Mouse (Mus musculus) heart, embryonic 13.5 days (tissue): ENCODE data around the gene Arhgap15. TPM values are rescaled to one million over a fixed set of nuclear protein-coding genes. Genes with fewer than 3 reads are reported as not detected.

ENCODE experiments used
- ATAC-seq: fragments of 200-750 bp; cut with Nextera tagmentation; 2 replicates; pipeline ENCODE4 v1.8.0; 2017; ENCODE audit warnings: moderate TSS enrichment; ENCODE audit not compliant: insufficient number of reproducible peaks, low FRiP score, low TSS enrichment; ENCODE audit errors: extremely low read depth
- H3K27ac ChIP-seq: fragments of 300-500 bp; sonication (generic); replicated peaks from 2 replicates; pipeline ENCODE4 v1.5.1; 2015; ENCODE audit warnings: moderate library complexity, mild to moderate bottlenecking, inconsistent platforms
- H3K27me3 ChIP-seq: fragments of 300-500 bp; sonication (generic); replicated peaks from 2 replicates; pipeline ENCODE4 v1.6.1; 2015; ENCODE audit warnings: mild to moderate bottlenecking, inconsistent platforms
- H3K36me3 ChIP-seq: fragments of 300-500 bp; sonication (generic); 2 replicates; pipeline ENCODE4 v1.6.1; 2015; ENCODE audit warnings: mild to moderate bottlenecking, inconsistent platforms
- H3K4me1 ChIP-seq: fragments of 300-500 bp; sonication (generic); 2 replicates; pipeline ENCODE4 v1.6.1; 2015; ENCODE audit warnings: inconsistent platforms
- H3K4me2 ChIP-seq: fragments of 300-500 bp; sonication (generic); 2 replicates; pipeline ENCODE4 v1.6.1; 2015; ENCODE audit warnings: inconsistent platforms, mild to moderate bottlenecking, moderate library complexity
- H3K4me3 ChIP-seq: fragments of 300-500 bp; sonication (generic); 2 replicates; pipeline ENCODE4 v1.5.1; 2015; ENCODE audit warnings: moderate library complexity, mild to moderate bottlenecking, inconsistent platforms
- H3K9ac ChIP-seq: fragments of 300-500 bp; sonication (generic); 2 replicates; pipeline ENCODE4 v1.6.1; 2015; ENCODE audit warnings: inconsistent platforms, mild to moderate bottlenecking, moderate library complexity
- H3K9me3 ChIP-seq: fragments of 300-500 bp; sonication (generic); 2 replicates; pipeline ENCODE4 v1.6.1; 2016; ENCODE audit warnings: inconsistent platforms
- WGBS: fragments of 180-500 bp; shearing (Covaris S2); methylation state at CpG from one replicate; pipeline ENCODE4 v1.1.7; 2015; ENCODE audit warnings: mixed read lengths; 5-methylcytosine and 5-hydroxymethylcytosine counted together
- polyA plus RNA-seq: library from polyadenylated mRNA; unstranded; fragments of >200 nt; fragmentation: Nextera tagmentation; extraction: Ambion mirVana; gene quantifications from 2 replicates; pipeline ENCODE4 v1.2.1, GENCODE M21; 2015

Gene Arhgap15
- polyA plus RNA-seq, 1 experiment from 2014 or later, result 0.87 TPM

DNA sequence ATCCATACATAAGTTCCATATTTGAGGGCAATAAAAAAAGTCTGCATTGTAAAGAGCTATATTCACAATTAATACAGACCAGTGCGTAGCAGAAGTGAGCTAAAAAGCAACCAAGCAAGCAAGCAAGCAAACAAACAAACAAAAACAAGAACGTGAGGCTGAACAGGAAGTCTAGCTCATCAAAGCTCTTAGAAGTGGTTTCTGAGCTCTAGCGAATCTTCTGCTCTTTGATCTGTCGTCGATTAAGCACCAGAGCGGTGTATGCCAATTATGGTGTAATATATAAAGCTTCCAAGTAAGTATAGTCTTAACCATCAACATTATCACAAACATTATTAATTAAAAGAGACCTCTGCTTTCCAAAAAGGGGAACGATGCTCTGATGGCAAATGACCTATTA is 243.9 kb downstream of the Arhgap15 start:
- Histone ChIP-seq H3K27ac (no peak overlapping the region), H3K4me1 (no peaks in the 10 kb centered on the region), H3K9ac (no peak overlapping the region), H3K27me3 (no peaks in the 10 kb centered on the region), H3K4me2 (no peak overlapping the region), H3K4me3 (no peak overlapping the region), H3K9me3 (no peaks in the 10 kb centered on the region), H3K36me3 (no peaks in the 10 kb centered on the region)
- 78% methylated on average over 7 of the region's 7 CpGs for WGBS
- no peak for ATAC-seq

DNA sequence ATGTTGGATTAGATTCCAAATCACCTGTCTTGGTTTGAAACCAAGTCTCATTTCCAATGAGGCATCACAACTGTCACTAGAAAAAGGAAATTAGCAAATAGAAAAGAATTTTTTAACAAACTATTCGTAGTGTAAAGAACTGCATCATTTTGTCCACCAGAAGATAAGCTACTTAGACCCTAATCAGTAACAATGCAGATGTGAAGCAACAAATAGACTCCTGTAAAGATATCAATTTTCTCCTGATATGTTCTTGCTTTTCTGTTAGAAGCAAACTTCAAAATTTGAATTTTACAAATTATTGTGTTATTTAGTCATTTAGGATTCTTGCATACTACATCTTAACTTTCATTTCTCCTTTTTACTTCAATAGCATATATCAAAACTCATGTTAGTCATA is 253.8 kb downstream of the Arhgap15 start:
- Histone ChIP-seq H3K36me3 (no peaks in the 10 kb centered on the region), H3K27ac (no peak overlapping the region), H3K4me2 (no peak overlapping the region), H3K4me3 (no peak overlapping the region), H3K9me3 (no peaks in the 10 kb centered on the region), H3K4me1 (no peaks in the 10 kb centered on the region), H3K27me3 (no peaks in the 10 kb centered on the region), H3K9ac (no peak overlapping the region)
- no peak for ATAC-seq
- 56% methylated on average over 1 of the region's 1 CpGs for WGBS

DNA sequence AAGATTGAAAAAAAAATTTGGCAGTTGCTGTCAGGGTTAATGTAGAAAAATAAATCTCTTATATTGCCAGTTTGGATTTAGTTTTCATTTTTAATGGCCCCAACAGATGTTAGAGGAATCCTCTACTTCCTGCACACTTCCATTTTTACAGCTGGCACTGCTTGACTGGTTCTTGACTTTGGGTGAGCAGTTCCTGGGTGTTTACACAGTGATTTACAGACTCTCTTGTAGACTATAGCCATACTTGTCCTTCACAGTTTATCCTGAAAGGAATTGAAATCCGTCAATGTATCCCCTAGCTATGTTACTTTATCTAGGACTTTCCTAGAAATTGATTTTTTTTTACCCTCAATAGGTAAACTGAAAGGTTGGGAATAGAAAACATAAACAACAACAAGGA is 261.6 kb downstream of the Arhgap15 start:
- no peaks in the 10 kb centered on the region for H3K36me3 ChIP-seq
- H3K9ac ChIP-seq, result no peak overlapping the region
- no peak overlapping the region for H3K27ac ChIP-seq
- no peak overlapping the region for H3K4me3 ChIP-seq
- no peaks in the 10 kb centered on the region for H3K9me3 ChIP-seq
- 73% methylated on average over 1 of the region's 1 CpGs for WGBS
- H3K27me3 ChIP-seq, result no peaks in the 10 kb centered on the region
- no peak overlapping the region for H3K4me2 ChIP-seq
- H3K4me1 ChIP-seq, result no peaks in the 10 kb centered on the region
- ATAC-seq, result no peak

DNA sequence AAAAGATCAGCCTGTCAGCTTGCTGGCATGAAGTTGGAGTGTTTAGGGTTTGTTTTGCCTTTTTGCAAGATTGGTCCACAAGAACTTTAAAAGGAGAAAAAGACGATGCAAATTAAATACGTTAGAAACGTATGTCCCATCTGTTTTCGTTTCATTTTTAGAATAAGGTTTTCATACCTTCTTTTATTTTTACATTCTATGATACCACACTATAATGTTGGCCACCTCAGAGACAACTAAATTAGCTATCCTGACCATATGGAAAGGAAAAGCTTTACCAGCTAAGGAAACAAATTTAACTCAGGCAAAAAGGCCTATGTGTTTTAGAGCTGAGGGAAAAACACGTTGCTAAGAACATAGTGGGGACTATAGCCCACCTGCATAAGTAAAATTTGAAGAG is 264.8 kb downstream of the Arhgap15 start:
- no peaks in the 10 kb centered on the region for H3K27me3 ChIP-seq
- no peaks in the 10 kb centered on the region for H3K4me1 ChIP-seq

DNA sequence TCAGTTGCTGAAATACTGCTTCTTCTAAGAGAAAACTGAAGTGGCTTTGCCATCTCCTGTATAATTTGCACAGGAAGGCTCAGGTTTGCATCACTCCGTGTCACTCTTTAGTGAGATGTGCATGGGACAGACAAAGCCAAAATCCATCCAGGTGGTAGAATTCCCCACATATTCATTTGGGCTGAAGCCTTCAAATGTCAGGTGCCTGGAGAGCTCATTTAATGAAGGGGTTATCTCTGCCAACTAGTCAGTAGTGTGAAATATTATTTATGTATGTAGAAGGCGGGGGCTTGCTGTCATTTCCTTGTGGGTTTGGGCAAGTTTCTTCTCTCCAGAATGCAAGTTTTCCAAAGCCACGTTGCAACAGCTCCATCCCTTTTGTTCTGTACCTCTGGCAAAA is 268.1 kb downstream of the Arhgap15 start:
- H3K4me1 ChIP-seq, result no peaks in the 10 kb centered on the region
- H3K27ac ChIP-seq, result no peak overlapping the region
- H3K4me2 ChIP-seq, result no peak overlapping the region
- no peak overlapping the region for H3K9ac ChIP-seq
- no peaks in the 10 kb centered on the region for H3K27me3 ChIP-seq
- H3K36me3 ChIP-seq, result no peaks in the 10 kb centered on the region
- WGBS, result 65% methylated on average over 3 of the region's 3 CpGs
- ATAC-seq, result no peak
- H3K4me3 ChIP-seq, result no peak overlapping the region
- no peaks in the 10 kb centered on the region for H3K9me3 ChIP-seq

More for the DNA sequence above, 264.8 kb downstream of the Arhgap15 start:
- Histone ChIP-seq H3K9me3 (no peaks in the 10 kb centered on the region), H3K9ac (no peak overlapping the region), H3K36me3 (no peaks in the 10 kb centered on the region), H3K27ac (no peak overlapping the region), H3K4me3 (no peak overlapping the region), H3K4me2 (no peak overlapping the region)
- 85% methylated on average over 5 of the region's 5 CpGs for WGBS
- ATAC-seq, result no peak

DNA sequence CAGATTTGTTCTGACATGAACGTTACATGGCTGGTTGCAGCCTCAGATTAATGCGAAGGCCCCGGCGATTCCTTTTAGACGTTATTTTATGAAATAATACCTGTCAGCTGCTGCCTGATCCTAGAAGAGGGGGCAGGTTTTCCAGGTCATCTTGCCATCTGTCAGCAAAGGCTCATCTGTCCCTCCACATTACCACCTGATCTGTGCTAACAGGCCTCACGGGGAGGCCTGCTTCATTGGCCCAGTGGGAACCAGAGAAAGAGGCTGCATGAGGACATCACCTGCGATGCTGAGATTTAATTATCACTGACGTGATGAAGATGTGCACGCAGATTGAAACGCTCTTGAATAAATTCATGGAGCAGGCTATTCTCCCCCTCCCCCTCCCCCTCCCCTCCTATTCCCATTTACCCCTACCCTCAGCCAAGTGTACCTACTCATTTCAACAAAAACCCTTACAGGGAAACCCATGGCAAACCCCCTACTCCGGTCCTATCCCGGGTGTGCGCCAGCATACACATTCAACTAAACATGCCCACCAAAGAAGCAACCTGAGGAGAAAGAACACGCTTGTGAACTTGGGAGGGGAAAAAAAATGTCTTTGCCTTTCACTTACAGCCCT is 268.9 kb downstream of the Arhgap15 start:
- WGBS, result 78% methylated on average over 14 of the region's 14 CpGs
- Histone ChIP-seq H3K9ac (no peak overlapping the region), H3K27ac (no peak overlapping the region), H3K36me3 (no peaks in the 10 kb centered on the region), H3K4me3 (no peak overlapping the region), H3K4me2 (no peak overlapping the region), H3K4me1 (no peaks in the 10 kb centered on the region), H3K9me3 (no peaks in the 10 kb centered on the region), H3K27me3 (no peaks in the 10 kb centered on the region)
- ATAC-seq, result no peak

DNA sequence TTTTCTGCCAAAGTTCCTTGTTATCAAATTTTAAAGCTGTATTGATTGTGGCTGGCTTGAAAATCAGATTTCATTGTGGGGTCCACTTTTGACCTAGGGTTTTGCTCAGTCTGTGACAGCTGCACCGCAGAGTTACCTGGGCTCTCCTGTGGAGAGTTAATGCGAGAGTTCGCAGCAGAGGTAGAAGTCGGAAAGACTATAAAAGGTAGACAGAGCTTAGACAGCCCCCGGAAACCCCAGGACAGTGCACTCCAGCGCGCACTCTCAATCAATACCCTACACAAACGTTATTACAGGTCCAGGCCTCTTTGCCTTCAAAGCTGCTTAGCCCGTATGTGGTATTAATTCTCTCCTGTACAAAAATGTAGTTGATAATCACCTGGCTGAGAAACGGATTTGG is 269.4 kb downstream of the Arhgap15 start:
- H3K4me3 ChIP-seq, result no peak overlapping the region
- WGBS, result 78% methylated on average over 10 of the region's 10 CpGs
- H3K36me3 ChIP-seq, result no peaks in the 10 kb centered on the region
- no peak for ATAC-seq
- no peak overlapping the region for H3K27ac ChIP-seq
- H3K4me1 ChIP-seq, result no peaks in the 10 kb centered on the region
- H3K4me2 ChIP-seq, result no peak overlapping the region
- H3K9me3 ChIP-seq, result no peaks in the 10 kb centered on the region
- H3K27me3 ChIP-seq, result no peaks in the 10 kb centered on the region
- H3K9ac ChIP-seq, result no peak overlapping the region

DNA sequence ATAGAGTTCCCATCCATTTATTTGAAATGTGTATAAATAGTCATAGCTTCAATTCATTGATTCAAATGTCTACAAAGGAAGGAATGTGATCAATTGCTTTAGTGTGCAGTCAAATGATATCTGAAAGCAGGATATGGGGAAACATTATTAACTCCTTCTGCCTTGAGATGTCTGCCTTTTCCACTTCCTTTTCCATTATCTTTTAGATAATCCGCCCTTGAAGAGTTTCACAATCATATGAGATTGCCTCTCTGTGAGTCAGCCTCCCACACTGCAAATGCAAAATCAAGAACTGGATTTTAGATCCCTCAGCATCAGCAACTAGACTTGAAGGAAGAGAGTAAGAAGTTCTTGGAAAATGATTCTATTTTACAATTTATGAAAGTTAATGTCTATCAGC is 276.1 kb downstream of the Arhgap15 start:
- H3K4me2 ChIP-seq, result no peak overlapping the region
- H3K9me3 ChIP-seq, result no peaks in the 10 kb centered on the region
- H3K9ac ChIP-seq, result no peak overlapping the region
- no peaks in the 10 kb centered on the region for H3K36me3 ChIP-seq
- no peaks in the 10 kb centered on the region for H3K4me1 ChIP-seq
- H3K27ac ChIP-seq, result no peak overlapping the region
- H3K27me3 ChIP-seq, result no peaks in the 10 kb centered on the region
- H3K4me3 ChIP-seq, result no peak overlapping the region
- ATAC-seq, result no peak
- 41% methylated on average over 1 of the region's 1 CpGs for WGBS

DNA sequence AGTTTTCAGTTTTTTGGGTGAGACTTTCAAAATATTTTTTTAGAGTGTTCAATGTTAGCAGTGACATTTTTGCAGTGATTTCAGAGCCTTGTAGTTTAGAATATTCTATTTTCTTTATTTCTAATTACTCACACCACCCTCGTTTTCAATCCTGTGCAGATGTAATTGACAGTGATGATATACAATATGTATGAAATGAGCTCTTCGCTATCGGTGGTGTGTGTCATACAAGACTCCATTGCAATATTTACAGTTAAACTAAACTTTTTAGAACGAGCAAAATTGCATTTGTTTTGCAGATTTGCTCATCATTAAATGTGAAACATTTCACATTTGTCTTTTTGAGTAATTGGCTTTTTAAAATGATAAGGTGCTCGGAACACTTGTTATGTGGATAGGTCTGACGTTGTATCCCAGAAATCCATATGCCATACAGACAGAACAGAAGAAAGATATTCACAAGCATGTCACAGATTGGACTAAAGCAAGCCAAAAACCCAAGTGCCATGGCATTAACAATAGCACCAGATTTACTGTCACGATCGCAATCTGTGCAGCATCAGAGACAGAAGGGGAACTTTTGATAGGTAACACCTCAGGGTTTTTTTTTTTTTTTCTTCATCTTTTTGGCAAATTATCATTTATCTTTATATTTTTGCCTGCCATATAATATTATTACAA is 280.6 kb downstream of the Arhgap15 start:
- no peak for ATAC-seq
- Histone ChIP-seq H3K4me2 (no peak overlapping the region), H3K4me3 (no peak overlapping the region), H3K9me3 (no peaks in the 10 kb centered on the region), H3K27me3 (no peaks in the 10 kb centered on the region), H3K27ac (no peak overlapping the region), H3K36me3 (no peaks in the 10 kb centered on the region), H3K9ac (no peak overlapping the region), H3K4me1 (no peaks in the 10 kb centered on the region)
- 79% methylated on average over 8 of the region's 8 CpGs for WGBS

DNA sequence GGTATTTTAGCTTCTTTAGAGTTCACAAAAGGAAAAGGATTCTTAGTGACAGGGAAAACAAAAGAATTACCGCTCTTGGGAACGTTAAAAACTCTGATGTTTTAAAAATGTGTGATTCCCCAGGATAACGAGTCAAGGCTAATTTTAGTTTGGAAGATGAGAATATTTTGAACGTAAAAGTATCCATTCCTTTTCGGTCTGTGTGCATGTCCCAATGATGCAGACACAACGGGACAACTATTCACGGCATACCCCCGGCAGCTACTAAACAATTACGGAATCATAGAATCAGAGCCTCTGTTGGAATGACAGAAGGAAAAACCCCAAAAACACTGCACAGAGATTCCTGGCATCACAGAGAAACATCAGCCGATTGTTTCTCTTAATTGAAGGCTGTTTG is 281.2 kb downstream of the Arhgap15 start:
- Histone ChIP-seq H3K9ac (no peak overlapping the region), H3K27me3 (no peaks in the 10 kb centered on the region), H3K9me3 (no peaks in the 10 kb centered on the region), H3K27ac (no peak overlapping the region), H3K4me3 (no peak overlapping the region), H3K36me3 (no peaks in the 10 kb centered on the region), H3K4me1 (no peaks in the 10 kb centered on the region), H3K4me2 (no peak overlapping the region)
- 83% methylated on average over 10 of the region's 10 CpGs for WGBS
- ATAC-seq, result no peak

DNA sequence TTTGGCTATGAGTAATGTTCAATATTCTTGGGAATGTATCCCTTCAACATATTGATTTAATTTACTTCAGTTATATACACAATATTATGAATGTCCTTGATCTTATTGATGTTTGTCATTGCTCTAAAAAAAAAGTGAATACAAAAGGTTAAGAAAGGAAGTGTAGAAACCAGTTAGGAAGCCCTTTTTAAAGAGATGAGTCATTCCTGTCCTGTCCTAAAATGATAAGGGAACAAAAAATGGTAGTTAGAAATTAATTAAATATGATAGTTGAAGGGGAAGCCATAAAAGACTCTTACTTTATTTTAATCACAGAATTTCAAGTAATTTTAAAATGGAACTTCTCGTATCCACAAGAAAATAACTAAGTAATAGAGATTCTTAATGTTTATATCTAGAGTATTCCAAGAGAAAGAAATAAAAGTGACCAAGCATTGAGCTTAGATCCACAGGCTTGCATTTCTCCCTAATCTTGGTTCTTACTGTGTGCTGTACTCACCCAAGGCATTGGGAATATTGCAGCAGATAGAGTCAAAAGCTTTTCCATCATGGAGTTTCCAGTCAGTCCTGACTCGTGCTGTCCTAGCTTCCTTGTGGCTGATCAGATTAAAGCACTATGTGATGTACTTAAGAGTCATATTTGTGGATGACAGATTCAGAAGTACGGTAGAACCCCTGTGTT is 291.0 kb downstream of the Arhgap15 start:
- H3K9ac ChIP-seq, result no peak overlapping the region
- H3K4me3 ChIP-seq, result no peak overlapping the region
- WGBS, result 71% methylated on average over 3 of the region's 3 CpGs
- H3K9me3 ChIP-seq, result no peaks in the 10 kb centered on the region
- no peaks in the 10 kb centered on the region for H3K27me3 ChIP-seq
- H3K36me3 ChIP-seq, result no peaks in the 10 kb centered on the region
- no peak for ATAC-seq
- H3K27ac ChIP-seq, result no peak overlapping the region
- H3K4me1 ChIP-seq, result 0 out of 2 replicates have a peak, but pooled peaks cover 2% of the 10 kb centered on the region
- H3K4me2 ChIP-seq, result no peak overlapping the region

DNA sequence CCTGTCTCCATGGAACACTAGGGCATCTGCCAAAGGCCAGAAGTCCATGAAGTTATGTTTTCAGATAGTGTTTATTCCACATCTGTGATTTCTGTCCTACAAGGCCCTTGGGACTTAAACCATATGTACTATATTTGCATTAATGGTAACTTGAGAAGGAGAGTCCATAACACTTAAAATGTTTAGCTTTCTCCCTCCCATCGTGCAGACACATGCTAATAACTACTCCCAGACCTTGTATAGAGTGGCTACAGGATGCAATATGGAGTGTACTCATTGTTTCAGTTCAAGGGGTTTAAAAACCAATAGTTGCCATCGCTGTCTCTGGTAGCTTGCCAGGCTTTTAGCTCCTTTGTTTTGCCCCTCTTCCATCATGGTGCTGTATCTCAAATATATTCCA is 295.5 kb downstream of the Arhgap15 start:
- Histone ChIP-seq H3K4me3 (no peak overlapping the region), H3K4me2 (no peak overlapping the region), H3K4me1 (0 out of 2 replicates have a peak, but pooled peaks cover 2% of the 10 kb centered on the region), H3K9ac (no peak overlapping the region), H3K27ac (no peak overlapping the region), H3K36me3 (no peaks in the 10 kb centered on the region), H3K27me3 (no peaks in the 10 kb centered on the region), H3K9me3 (no peaks in the 10 kb centered on the region)
- no peak for ATAC-seq
- WGBS, result 57% methylated on average over 2 of the region's 2 CpGs
